Mouse (Mus musculus) cortical plate, adult 2 months (tissue): ENCODE measurements around the gene Sult2b1.

ENCODE experiments used
- CTCF ChIP-seq: fragments of 200-500 bp; IDR thresholded peaks from 2 replicates; pipeline ENCODE4 v1.5.1; 2011; ENCODE audit warnings: mild to moderate bottlenecking, control low read depth, low read length; ENCODE audit not compliant: insufficient read depth; ENCODE audit errors: extremely low read depth
- POLR2A ChIP-seq: fragments of 200-500 bp; IDR thresholded peaks from 2 replicates; pipeline ENCODE4 v1.6.1; 2011; ENCODE audit warnings: mild to moderate bottlenecking, low read length, control low read depth; ENCODE audit not compliant: insufficient read depth; ENCODE audit errors: extremely low read depth

GRCm38 (mm10) chr7:45802551-45802950 lies 18.1 kb upstream of the Sult2b1 start:
- TF ChIP-seq CTCF (no peak), POLR2A (no peak)
